Mouse (Mus musculus) embryonic facial prominence, embryonic 11.5 days (tissue): Measurements from ENCODE around the gene 1700001J03Rik. TPM values are rescaled to one million over a fixed set of nuclear protein-coding genes. Genes with fewer than 3 reads are reported as not detected.
"Not testable (repeated sequence)": the region's sequence is repeated elsewhere in the genome, so short reads cannot be mapped to it uniquely, and the experiment has no call there.

ENCODE experiments used
- ATAC-seq: fragments of 200-750 bp; cut with Nextera tagmentation; replicated peaks from 2 replicates; pipeline ENCODE4 v1.8.0; 2017; ENCODE audit warnings: low read depth; ENCODE audit not compliant: insufficient number of reproducible peaks, low FRiP score, low TSS enrichment
- DNase-seq: peaks from one replicate; pipeline ENCODE4 v3.0.0-alpha.2; 2015; ENCODE audit warnings: low spot score
- H3K27ac ChIP-seq: fragments of 300-500 bp; sonication (generic); replicated peaks from 2 replicates; pipeline ENCODE4 v1.5.1; 2014; ENCODE audit warnings: mild to moderate bottlenecking, low read depth, low read length, control low read depth
- H3K27me3 ChIP-seq: fragments of 300-500 bp; sonication (generic); 2 replicates; pipeline ENCODE4 v1.6.1; 2014; ENCODE audit warnings: mild to moderate bottlenecking, low read length, moderate library complexity, mixed read lengths; ENCODE audit not compliant: control insufficient read depth, insufficient read depth
- H3K36me3 ChIP-seq: fragments of 300-500 bp; sonication (generic); replicated peaks from 2 replicates; pipeline ENCODE4 v1.6.1; 2014; ENCODE audit warnings: low read depth, mild to moderate bottlenecking, low read length, moderate library complexity, mixed read lengths; ENCODE audit not compliant: control insufficient read depth, insufficient read depth
- H3K4me1 ChIP-seq: fragments of 300-500 bp; sonication (generic); 2 replicates; pipeline ENCODE4 v1.6.1; 2014; ENCODE audit warnings: low read length, mixed read lengths; ENCODE audit not compliant: control insufficient read depth, insufficient read depth
- H3K4me2 ChIP-seq: fragments of 300-500 bp; sonication (generic); 2 replicates; pipeline ENCODE4 v1.6.1; 2014; ENCODE audit warnings: low read depth, mild to moderate bottlenecking, control low read depth, low read length, moderate library complexity
- H3K4me3 ChIP-seq: fragments of 300-500 bp; sonication (generic); 2 replicates; pipeline ENCODE4 v1.5.1; 2014; ENCODE audit warnings: low read depth, low read length, control low read depth
- H3K9ac ChIP-seq: fragments of 300-500 bp; sonication (generic); replicated peaks from 2 replicates; pipeline ENCODE4 v1.6.1; 2014; ENCODE audit warnings: mild to moderate bottlenecking, control low read depth, low read length
- H3K9me3 ChIP-seq: fragments of 300-500 bp; sonication (generic); replicated peaks from 2 replicates; pipeline ENCODE4 v1.6.1; 2016; ENCODE audit warnings: mild to moderate bottlenecking, low read length, inconsistent platforms, mixed read lengths; ENCODE audit not compliant: control insufficient read depth
- WGBS: fragments of 180-500 bp; shearing (Covaris S2); extraction: QIAGEN DNeasy Blood & Tissue Kit; methylation state at CpG from one replicate; pipeline ENCODE4 v1.1.7; 2014; 5-methylcytosine and 5-hydroxymethylcytosine counted together
- polyA plus RNA-seq: library from polyadenylated mRNA; unstranded; fragments of >200 nt; fragmentation: Nextera tagmentation; extraction: Ambion mirVana; gene quantifications from 2 replicates; pipeline ENCODE4 v1.2.1, GENCODE M21; 2014

1700001J03Rik gene
- polyA plus RNA-seq, 1 experiment from 2014 or later: not detected

- no peak overlapping the region for H3K4me2 ChIP-seq
- no peaks in the 10 kb centered on the region for H3K27me3 ChIP-seq
- DNase-seq (no peak), ATAC-seq (no peak)
- no peak overlapping the region for H3K4me3 ChIP-seq
- no peak overlapping the region for H3K9ac ChIP-seq
- no peak overlapping the region for H3K27ac ChIP-seq
- no peaks in the 10 kb centered on the region for H3K36me3 ChIP-seq
- WGBS: 86% methylated on average over 2 of the region's 2 CpGs
- H3K4me1 ChIP-seq: no peaks in the 10 kb centered on the region
- no peaks in the 10 kb centered on the region for H3K9me3 ChIP-seq
These were observed 14.4 kb upstream of the 1700001J03Rik start for GRCm38 (mm10) chr5:146199540-146199939.

GRCm38 (mm10) chr5:146199073-146199472 lies 14.0 kb upstream of the 1700001J03Rik start:
- Histone ChIP-seq H3K4me2 (no peak overlapping the region), H3K4me3 (no peak overlapping the region), H3K9me3 (no peaks in the 10 kb centered on the region), H3K27ac (no peak overlapping the region), H3K36me3 (no peaks in the 10 kb centered on the region), H3K9ac (no peak overlapping the region), H3K27me3 (no peaks in the 10 kb centered on the region), H3K4me1 (no peaks in the 10 kb centered on the region)
- DNase-seq (no peak), ATAC-seq (no peak)

GRCm38 (mm10) chr5:146193360-146193759 lies 8.3 kb upstream of the 1700001J03Rik start:
- Histone ChIP-seq H3K9ac (no peak overlapping the region), H3K27me3 (no peaks in the 10 kb centered on the region), H3K36me3 (no peaks in the 10 kb centered on the region), H3K4me1 (no peaks in the 10 kb centered on the region), H3K27ac (no peak overlapping the region), H3K4me3 (no peak overlapping the region), H3K9me3 (no peaks in the 10 kb centered on the region), H3K4me2 (no peak overlapping the region)
- 84% methylated on average over 8 of the region's 8 CpGs for WGBS
- no peak for ATAC-seq
- DNase-seq: no peak

- no peak overlapping the region for H3K9ac ChIP-seq
- H3K9me3 ChIP-seq: no peaks in the 10 kb centered on the region
- DNase-seq (no peak), ATAC-seq (no peak)
- WGBS: 58% methylated on average over 3 of the region's 3 CpGs
- H3K36me3 ChIP-seq: no peaks in the 10 kb centered on the region
- no peak overlapping the region for H3K4me3 ChIP-seq
- H3K27me3 ChIP-seq: no peaks in the 10 kb centered on the region
- H3K4me2 ChIP-seq: no peak overlapping the region
- no peak overlapping the region for H3K27ac ChIP-seq
- H3K4me1 ChIP-seq: no peaks in the 10 kb centered on the region
These were observed 5.6 kb upstream of the 1700001J03Rik start for GRCm38 (mm10) chr5:146190501-146191269.

- Histone ChIP-seq H3K9ac (no peak overlapping the region), H3K27me3 (no peaks in the 10 kb centered on the region), H3K4me1 (no peaks in the 10 kb centered on the region), H3K9me3 (no peaks in the 10 kb centered on the region), H3K4me3 (no peak overlapping the region), H3K4me2 (no peak overlapping the region), H3K36me3 (no peaks in the 10 kb centered on the region), H3K27ac (no peak overlapping the region)
- DNase-seq: no peak
- ATAC-seq: no peak
- WGBS: 71% methylated on average over 4 of the region's 4 CpGs
These were observed 5.0 kb upstream of the 1700001J03Rik start for GRCm38 (mm10) chr5:146190093-146190492.

- WGBS: 87% methylated on average over 7 of the region's 7 CpGs
- Histone ChIP-seq H3K4me2 (no peak overlapping the region), H3K4me1 (no peaks in the 10 kb centered on the region), H3K9me3 (no peaks in the 10 kb centered on the region), H3K9ac (no peak overlapping the region), H3K36me3 (no peaks in the 10 kb centered on the region), H3K4me3 (no peak overlapping the region), H3K27me3 (no peaks in the 10 kb centered on the region), H3K27ac (no peak overlapping the region)
- ATAC-seq (no peak), DNase-seq (no peak)
These were observed 3.6 kb upstream of the 1700001J03Rik start for GRCm38 (mm10) chr5:146188712-146189111.

- WGBS: 75% methylated on average over 1 of the region's 1 CpGs
- Histone ChIP-seq H3K27me3 (no peaks in the 10 kb centered on the region), H3K36me3 (no peaks in the 10 kb centered on the region), H3K4me3 (no peak overlapping the region), H3K4me1 (no peaks in the 10 kb centered on the region), H3K9me3 (no peaks in the 10 kb centered on the region), H3K4me2 (no peak overlapping the region), H3K9ac (no peak overlapping the region), H3K27ac (no peak overlapping the region)
- no peak for ATAC-seq
- DNase-seq: no peak
These were observed 3.0 kb upstream of the 1700001J03Rik start for GRCm38 (mm10) chr5:146188144-146188543.

GRCm38 (mm10) chr5:146187441-146187840 lies 2.3 kb upstream of the 1700001J03Rik start:
- not testable (repeated sequence) for H3K4me1 ChIP-seq, H3K27me3 ChIP-seq, H3K9me3 ChIP-seq, H3K4me2 ChIP-seq, H3K4me3 ChIP-seq, ATAC-seq, H3K36me3 ChIP-seq, H3K27ac ChIP-seq, H3K9ac ChIP-seq
- DNase-seq: peak; percentile 48
- WGBS: 21% methylated on average over 5 of the region's 5 CpGs
